Mouse (Mus musculus) CD4-positive naive resting alpha-beta T cell, adult 57 days (primary cell): ENCODE results near the gene Zfp90. TPM values are rescaled to one million over a fixed set of nuclear protein-coding genes. Genes with fewer than 3 reads are reported as not detected.

Experiments
- total RNA-seq: library from RNA; stranded (reverse); gene quantifications from one replicate; pipeline ENCODE4 v1.2.4, GENCODE M21; 2023

Zfp90 gene
- 6.0 TPM for total RNA-seq

DNA sequence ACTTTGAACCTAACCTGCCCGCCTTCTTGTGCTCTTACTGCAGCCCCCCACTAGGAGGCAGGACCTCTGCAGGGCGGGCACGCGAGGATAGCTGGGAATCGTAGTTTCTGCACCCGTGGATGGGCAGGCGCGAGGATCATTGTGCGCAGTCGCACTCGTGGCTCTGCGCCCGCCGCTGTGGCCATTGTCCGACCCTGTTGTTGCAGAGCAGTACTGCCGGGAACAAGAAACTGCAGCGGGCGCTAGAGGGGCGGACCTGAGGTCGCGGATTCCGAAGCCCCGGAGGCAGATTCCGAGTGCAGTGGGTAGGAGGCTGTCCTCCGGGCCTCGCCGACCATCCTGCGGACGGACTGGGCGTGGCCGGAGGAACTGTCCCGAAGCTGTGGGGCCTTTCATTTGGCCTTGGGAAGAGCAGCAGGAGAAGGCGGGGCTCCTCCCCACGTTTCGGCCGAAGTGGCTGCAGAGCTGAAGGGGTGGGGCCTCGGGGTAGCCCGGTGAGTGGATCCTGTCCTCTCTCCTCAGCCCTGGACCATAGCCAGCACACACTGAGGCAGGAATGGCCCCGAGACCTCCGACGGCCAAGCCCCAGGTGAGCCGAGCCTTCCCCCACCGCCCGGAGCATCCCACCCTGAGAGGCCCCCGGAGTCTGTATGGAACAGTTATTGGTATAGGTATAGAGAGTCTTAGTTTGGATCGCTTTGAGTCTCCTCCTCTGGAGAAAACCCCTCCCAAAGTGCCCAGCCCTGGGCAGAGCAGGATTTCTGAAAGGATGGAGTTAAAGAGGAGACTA lies at the start of gene Zfp90:
TSS of gene Zfp90 (plus strand) at position 146 of the 790 bp plus-strand sequence.

Other genes starting within 250 kb of the Zfp90 start
- gene Slc7a6, start 246.5 kb upstream of the Zfp90 start, total RNA-seq, result 49.9 TPM
- gene Slc7a6os, start 204.4 kb upstream of the Zfp90 start, total RNA-seq, result 66.5 TPM
- gene Prmt7, start 204.4 kb upstream of the Zfp90 start, total RNA-seq, result 26.6 TPM
- gene Smpd3, start 77.3 kb upstream of the Zfp90 start, total RNA-seq, result 0.41 TPM
- gene 6030452D12Rik, start 85.2 kb downstream of the Zfp90 start, total RNA-seq, result not detected
- 0.12 TPM for gene Cdh3, start 95.6 kb downstream of the Zfp90 start, total RNA-seq
- gene Gm10073, start 158.1 kb downstream of the Zfp90 start, total RNA-seq, result 536 TPM
- gene Cdh1, start 188.0 kb downstream of the Zfp90 start, total RNA-seq, result 0.62 TPM